In the genomic region with DNA sequence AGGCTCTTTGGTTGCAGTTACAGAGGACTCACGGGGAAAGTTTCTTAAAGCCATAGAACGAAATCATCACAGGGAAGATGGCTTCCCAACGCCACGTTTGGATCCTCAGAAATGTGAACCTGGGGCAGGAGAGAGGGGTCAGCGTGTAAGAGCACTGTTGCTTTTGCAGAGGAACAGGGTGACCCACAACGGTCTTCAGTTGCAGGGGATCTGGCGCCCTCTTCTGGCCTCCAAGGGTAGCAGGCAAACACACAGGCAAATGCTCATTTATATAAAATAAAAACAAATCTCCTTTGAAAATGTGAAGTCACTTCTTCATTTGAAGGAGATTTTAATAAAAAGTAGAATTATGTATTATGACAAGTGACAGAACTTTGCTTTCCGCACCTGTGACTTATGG, we compare ENCODE assay signal across 8 mouse cellular contexts.
DNase-seq lines count a peak whose midpoint lies in the region; ATAC-seq and TF ChIP-seq lines count a peak whose summit lies in the region.

No protein-coding gene starts in this region.

- no peak overlapping the region for H3K9ac ChIP-seq in kidney, postnatal 0 days (ENCODE audit: low read depth, low read length)

- no peaks in the 10 kb centered on the region for H3K9me3 ChIP-seq in kidney, postnatal 0 days (replicated peaks; ENCODE audit: low read length)

- no peak for ATAC-seq in cerebellum, adult (ENCODE audit: insufficient number of reproducible peaks, low FRiP score, low TSS enrichment)
- no peak for ATAC-seq in kidney, postnatal 0 days (replicated peaks; ENCODE audit: low FRiP score, low read depth)

- no peak overlapping the region for H3K27ac ChIP-seq in kidney, postnatal 0 days

- TF ChIP-seq POLR2A in lung, adult 2 months (IDR thresholded peaks at IDR 0.05; ENCODE audit: borderline replicate concordance, extremely low read depth, low read depth, low read length), result no peak

- no peaks in the 10 kb centered on the region for H3K27me3 ChIP-seq in kidney, postnatal 0 days (ENCODE audit: insufficient read depth, low read length)
- no peaks in the 10 kb centered on the region for H3K27me3 ChIP-seq in splenic B cell, adult 2 months (ENCODE audit: control insufficient read depth, insufficient read depth, low read length, poor library complexity, severe bottlenecking)

- peak; percentile 43 for DNase-seq in cerebellum, adult 11 months
- DNase-seq in spleen, postnatal 10 days (ENCODE audit: low spot score in 2 of 2), result peak; percentile 22 to 66
- DNase-seq in spleen, adult 12 weeks (ENCODE audit: low spot score), result no peak
- DNase-seq in embryo, embryonic 11.5 days (ENCODE audit: low read depth, low spot score), result peak; percentile 45
- peak; percentile 73 for DNase-seq in kidney, postnatal 0 days (ENCODE audit: low spot score)
- peak; percentile 42 for DNase-seq in lung, adult 2 months
- peak; percentile 59 for DNase-seq in splenic B cell, adult 2 months (ENCODE audit: low read depth, low spot score)

- H3K4me2 ChIP-seq in kidney, postnatal 0 days (ENCODE audit: low read length), result no peak overlapping the region

- no peak overlapping the region for H3K4me3 ChIP-seq in kidney, postnatal 0 days (replicated peaks; ENCODE audit: low read depth, low read length)
- no peak overlapping the region for H3K4me3 ChIP-seq in lung, adult 2 months (replicated peaks; ENCODE audit: extremely low read depth, low read depth, low read length)

- H3K36me3 ChIP-seq in kidney, postnatal 0 days (ENCODE audit: insufficient read depth, low read length), result no peaks in the 10 kb centered on the region
- H3K36me3 ChIP-seq in splenic B cell, adult 2 months (ENCODE audit: control insufficient read depth, insufficient read depth, low read length, poor library complexity, severe bottlenecking), result no peaks in the 10 kb centered on the region

- WGBS in kidney, postnatal 0 days, result 25% methylated on average over 8 of the region's 8 CpGs
- 27% methylated on average over 8 of the region's 8 CpGs for WGBS in lung, adult 2 months

- peak; percentile 96 for TF ChIP-seq CTCF in kidney, postnatal 0 days (IDR thresholded peaks at IDR 0.05; ENCODE audit: low read depth)
- TF ChIP-seq CTCF in lung, adult 2 months (IDR thresholded peaks at IDR 0.05; ENCODE audit: insufficient read depth, low read length), result peak; percentile 89

- no peaks in the 10 kb centered on the region for H3K4me1 ChIP-seq in kidney, postnatal 0 days (replicated peaks; ENCODE audit: insufficient read depth, low read length)
- H3K4me1 ChIP-seq in lung, adult 2 months (ENCODE audit: control insufficient read depth, insufficient read depth, low read length), result no peaks in the 10 kb centered on the region
